Mouse (Mus musculus) megakaryocyte, embryonic 14.5 days (primary cell): ENCODE measurements at regions not wholly inside any gene's neighbourhood (a gene's known extent, or its start where the extent isn't known, plus 50 kb on each side); places are given as distances from the start of the nearest gene placed in this dataset.

Experiments
- FLI1 ChIP-seq: IDR thresholded peaks from 2 replicates; pipeline ENCODE4 v1.6.1; 2012; ENCODE audit warnings: low read length, inconsistent platforms, mixed read lengths
- GATA1 ChIP-seq: IDR thresholded peaks from 3 replicates; pipeline ENCODE4 v1.6.1; 2012; ENCODE audit warnings: mixed read lengths, low read length, inconsistent platforms, borderline replicate concordance

DNA sequence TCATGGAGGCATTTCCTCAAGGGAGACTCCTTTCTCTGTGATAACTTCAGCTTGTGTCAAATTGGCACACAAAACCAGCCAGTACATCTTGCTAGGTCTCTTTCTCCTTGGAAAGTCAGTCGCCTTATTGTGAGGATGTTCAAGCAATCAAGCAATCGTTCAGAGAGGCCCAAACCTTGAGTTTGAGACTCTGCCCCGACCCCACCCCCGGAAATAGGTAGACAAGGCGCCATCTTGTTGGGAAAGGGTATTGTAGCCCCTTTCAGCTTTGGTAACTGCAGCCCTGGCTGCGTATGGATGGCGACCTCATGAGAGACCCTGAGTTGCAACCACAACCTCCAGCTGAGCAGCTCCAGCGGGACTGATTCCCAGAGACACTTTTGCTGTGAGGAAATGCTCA is 151.7 kb upstream of the Med13l start:
- no peak for TF ChIP-seq GATA1
- no peak for TF ChIP-seq FLI1
